Mouse (Mus musculus) yolk sac, embryonic 10.5 days (tissue): ENCODE results near the gene Rab3a.

Experiments
- DNase-seq: peaks from one replicate; pipeline ENCODE4 v3.0.0-alpha.2; 2017; ENCODE audit warnings: low spot score

The Rab3a gene

GRCm38 (mm10) chr8:70742176-70742575 is 12.3 kb upstream of the Rab3a start:
- no peak for DNase-seq

GRCm38 (mm10) chr8:70742981-70743655 is 11.4 kb upstream of the Rab3a start:
- no peak for DNase-seq

GRCm38 (mm10) chr8:70743656-70744590 is 10.6 kb upstream of the Rab3a start:
- peak; percentile 47 for DNase-seq

- no peak for DNase-seq
Observed at GRCm38 (mm10) chr8:70744806-70745205, 9.7 kb upstream of the Rab3a start.

GRCm38 (mm10) chr8:70745691-70746220 is 8.7 kb upstream of the Rab3a start:
- no peak for DNase-seq

GRCm38 (mm10) chr8:70746676-70747075 is 7.8 kb upstream of the Rab3a start:
- DNase-seq: no peak

- DNase-seq: no peak
Observed at GRCm38 (mm10) chr8:70747211-70747890, 7.1 kb upstream of the Rab3a start.

- DNase-seq: no peak
Observed at GRCm38 (mm10) chr8:70748246-70749096, 6.0 kb upstream of the Rab3a start.

- DNase-seq: no peak
Observed at GRCm38 (mm10) chr8:70749097-70749674, 5.3 kb upstream of the Rab3a start.

GRCm38 (mm10) chr8:70750128-70750680 is 4.3 kb upstream of the Rab3a start:
- no peak for DNase-seq

GRCm38 (mm10) chr8:70752000-70752764 is 2.3 kb upstream of the Rab3a start:
- no peak for DNase-seq

- no peak for DNase-seq
Observed at GRCm38 (mm10) chr8:70753151-70753550, 1.3 kb upstream of the Rab3a start.

- no peak for DNase-seq
Observed at GRCm38 (mm10) chr8:70754871-70755660, 587 bp downstream of the Rab3a start.

- DNase-seq: no peak
Observed at GRCm38 (mm10) chr8:70755661-70756475, 1.4 kb downstream of the Rab3a start.

- no peak for DNase-seq
Observed at GRCm38 (mm10) chr8:70756476-70757040, 2.1 kb downstream of the Rab3a start.

- no peak for DNase-seq
Observed at GRCm38 (mm10) chr8:70757523-70758307, 3.2 kb downstream of the Rab3a start.

GRCm38 (mm10) chr8:70758308-70758615 is 3.8 kb downstream of the Rab3a start:
- DNase-seq: no peak
